Mouse (Mus musculus) mouse trophoblast stem cell (cell line): ENCODE results near the gene Mrpl4.
"Not testable (repeated sequence)": the region's sequence is repeated elsewhere in the genome, so short reads cannot be mapped to it uniquely, and the experiment has no call there.

Experiments used
- in situ Hi-C, 2 experiments: fragments of 300-500 bp; cut with MseI, MboI; formaldehyde crosslinking; loops; 2 replicates in 1 of 2; 3 replicates in 1 of 2; pipeline ENCODE4 v1.15.1; 2025

Gene Mrpl4

DNA sequence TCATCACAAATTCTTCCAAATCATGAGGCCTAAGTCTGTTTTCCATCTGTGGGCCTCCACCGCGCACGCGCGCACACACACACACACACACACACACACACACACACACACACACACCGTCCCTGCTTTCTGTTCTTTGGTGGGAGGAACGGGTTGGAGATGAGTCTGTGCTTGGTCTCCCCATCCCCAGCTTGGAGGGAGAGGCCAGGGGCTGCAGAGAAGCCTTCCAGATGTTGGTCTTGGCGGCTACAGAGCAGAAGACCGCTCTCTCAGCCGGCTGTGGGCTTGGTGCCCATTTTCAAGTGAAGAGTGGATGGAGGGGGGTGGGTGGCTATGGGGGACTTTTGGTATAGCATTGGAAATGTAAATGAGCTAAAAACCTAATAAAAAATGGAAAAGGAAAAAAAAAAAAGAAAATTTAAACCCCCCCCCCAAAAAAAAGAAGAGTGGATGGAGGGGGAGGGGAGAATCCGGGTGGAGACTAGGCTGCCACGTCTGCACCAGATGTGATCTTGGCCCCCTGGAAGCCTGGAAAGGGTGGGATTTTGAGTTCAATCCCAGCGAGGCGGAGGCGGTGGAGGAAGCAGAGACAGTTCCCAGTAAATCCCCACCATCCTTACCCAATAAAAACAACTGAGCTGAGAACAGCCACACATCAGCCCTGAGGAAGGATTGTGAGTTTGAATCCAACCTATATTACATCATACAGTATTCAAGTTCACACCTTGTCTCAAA lies 15.4 kb upstream of the Mrpl4 start:
- in situ Hi-C loops, result no loop called here

- in situ Hi-C loops, result no loop called here
These were observed 14.6 kb upstream of the Mrpl4 start for GRCm38 (mm10) chr9:20987953-20988352.

DNA sequence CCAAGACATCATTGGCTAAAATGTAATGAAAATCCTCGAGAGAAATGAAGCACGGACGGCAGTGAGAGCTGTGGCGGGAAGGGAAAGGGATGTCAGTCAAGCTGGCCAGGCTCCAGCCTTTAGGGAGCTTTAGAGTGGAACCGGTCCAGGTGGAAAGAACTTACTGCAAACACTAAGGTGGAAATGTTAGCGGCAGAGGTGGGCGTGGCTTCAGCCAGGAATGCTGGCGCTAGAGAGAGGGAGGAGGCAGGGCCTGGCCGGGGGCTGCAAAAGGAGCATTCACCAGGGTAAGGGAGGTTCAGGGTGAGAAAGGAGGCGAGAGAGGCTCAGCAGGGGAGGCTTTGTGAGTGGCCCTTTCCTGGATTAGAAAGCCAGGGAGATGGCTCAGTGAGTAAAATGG lies 11.7 kb upstream of the Mrpl4 start:
- in situ Hi-C loops, result no loop called here

GRCm38 (mm10) chr9:20991587-20991986 lies 11.0 kb upstream of the Mrpl4 start:
- in situ Hi-C loops, result no loop called here

GRCm38 (mm10) chr9:20993165-20993898 lies 9.2 kb upstream of the Mrpl4 start:
- in situ Hi-C loops, result no loop called here

GRCm38 (mm10) chr9:20995069-20995468 lies 7.5 kb upstream of the Mrpl4 start:
- in situ Hi-C loops, result no loop called here

- in situ Hi-C loops, result no loop called here
These were observed 5.5 kb upstream of the Mrpl4 start for GRCm38 (mm10) chr9:20997065-20997464.

DNA sequence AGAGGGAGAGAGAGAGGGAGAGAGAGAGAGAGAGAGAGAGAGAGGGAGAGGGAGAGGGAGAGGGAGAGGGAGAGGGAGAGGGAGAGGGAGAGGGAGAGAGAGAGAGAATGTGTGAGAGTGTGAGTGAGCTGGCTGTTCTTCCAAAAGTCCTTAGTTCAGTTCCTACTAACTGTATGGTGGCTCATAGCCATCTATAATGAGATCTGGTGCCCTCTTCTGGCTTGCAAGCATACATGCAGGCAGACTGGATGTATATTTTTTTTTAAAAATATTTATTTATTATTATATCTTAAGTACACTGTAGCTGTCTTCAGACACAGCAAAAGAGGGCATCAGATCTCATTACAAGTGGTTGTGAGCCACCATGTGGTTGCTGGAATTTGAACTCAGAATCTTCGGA lies 4.2 kb upstream of the Mrpl4 start:
- in situ Hi-C loops, result not testable (repeated sequence)

DNA sequence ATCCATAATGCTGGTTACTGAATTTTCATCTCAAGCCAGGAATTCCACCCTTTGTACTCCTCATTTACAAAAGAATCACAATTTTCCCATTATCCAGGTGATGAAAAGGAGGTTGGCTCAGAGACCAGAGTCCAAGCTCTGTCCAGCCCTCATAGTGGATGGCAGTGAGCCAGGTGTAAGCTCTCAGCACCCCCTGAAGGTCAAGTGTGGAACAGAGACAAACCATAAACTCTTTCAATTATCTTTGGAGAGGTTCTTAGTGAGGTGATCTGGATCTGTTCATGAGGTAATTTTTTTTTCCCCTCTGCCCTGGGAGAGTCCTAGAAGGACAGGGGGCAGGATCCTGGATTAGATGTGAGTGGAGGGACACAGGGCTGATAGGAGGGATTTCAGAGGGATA lies 1.7 kb upstream of the Mrpl4 start:
- in situ Hi-C loops, result loop anchor here (5.0 kb wide), 1 partner anchor 99 kb away; no protein-coding TSS in a partner anchor

DNA sequence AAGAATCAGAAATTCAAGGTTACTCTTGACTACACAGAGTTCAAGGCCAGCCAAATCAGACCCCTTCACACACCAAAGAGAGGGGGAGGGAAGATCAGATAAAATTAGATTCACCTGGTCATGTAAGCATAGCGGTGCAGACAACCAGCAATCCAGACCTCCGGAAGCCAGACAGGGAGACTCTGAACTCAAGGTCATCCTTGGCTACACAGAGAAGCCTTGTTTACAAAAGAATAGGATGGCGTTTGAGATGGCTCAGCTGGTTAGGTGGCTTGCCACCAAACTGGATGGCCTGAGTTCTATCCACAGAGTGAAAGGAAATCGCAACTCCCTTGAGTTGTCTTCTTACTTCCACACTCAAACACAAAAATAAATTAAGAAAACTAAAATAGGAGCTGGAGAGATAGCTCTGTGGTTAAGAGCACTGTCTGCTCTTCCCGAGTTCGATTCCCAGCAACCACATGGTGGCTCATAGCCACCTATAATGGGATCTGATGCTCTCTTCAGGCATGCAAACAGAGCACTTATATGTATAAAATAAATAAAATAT lies 812 bp upstream of the Mrpl4 start:
- in situ Hi-C loops, result loop anchor here (5.0 kb wide), 1 partner anchor 99 kb away; no protein-coding TSS in a partner anchor

- in situ Hi-C loops, result loop anchor here (5.0 kb wide), 1 partner anchor 100 kb away; no protein-coding TSS in a partner anchor
These were observed 290 bp upstream of the Mrpl4 start for GRCm38 (mm10) chr9:21002270-21002626.

DNA sequence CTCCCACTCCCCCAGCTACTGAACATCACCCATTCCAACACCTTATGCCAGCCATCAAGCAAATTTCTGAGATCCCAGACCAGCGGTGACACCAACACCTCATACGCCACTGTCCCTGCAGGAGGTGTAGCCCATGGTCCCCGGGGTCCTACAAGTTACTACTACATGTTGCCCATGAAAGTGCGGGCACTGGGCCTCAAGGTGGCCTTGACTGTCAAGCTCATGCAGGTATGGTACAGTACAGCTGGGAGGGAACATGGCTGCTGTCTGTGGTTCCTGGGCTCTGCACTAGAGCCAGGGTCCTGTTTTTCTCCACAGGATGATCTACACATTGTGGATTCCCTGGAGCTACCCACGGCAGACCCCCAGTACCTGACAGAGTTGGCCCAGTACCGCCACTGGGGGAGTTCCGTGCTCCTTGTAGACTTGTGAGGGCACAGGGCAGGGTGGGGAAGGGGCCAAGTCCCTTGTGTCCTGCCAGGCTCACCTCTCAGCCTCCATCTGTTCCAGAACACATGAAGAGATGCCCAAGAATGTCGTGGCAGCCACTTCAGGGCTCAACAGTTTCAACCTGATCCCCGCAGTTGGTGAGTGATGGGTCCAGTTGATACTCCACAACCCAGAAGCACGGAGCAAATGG lies 4.9 kb downstream of the Mrpl4 start:
- in situ Hi-C loops, result no loop called here

GRCm38 (mm10) chr9:21008007-21008406 lies 5.5 kb downstream of the Mrpl4 start:
- in situ Hi-C loops, result no loop called here

GRCm38 (mm10) chr9:21010362-21010761 lies 7.8 kb downstream of the Mrpl4 start:
- in situ Hi-C loops, result no loop called here

DNA sequence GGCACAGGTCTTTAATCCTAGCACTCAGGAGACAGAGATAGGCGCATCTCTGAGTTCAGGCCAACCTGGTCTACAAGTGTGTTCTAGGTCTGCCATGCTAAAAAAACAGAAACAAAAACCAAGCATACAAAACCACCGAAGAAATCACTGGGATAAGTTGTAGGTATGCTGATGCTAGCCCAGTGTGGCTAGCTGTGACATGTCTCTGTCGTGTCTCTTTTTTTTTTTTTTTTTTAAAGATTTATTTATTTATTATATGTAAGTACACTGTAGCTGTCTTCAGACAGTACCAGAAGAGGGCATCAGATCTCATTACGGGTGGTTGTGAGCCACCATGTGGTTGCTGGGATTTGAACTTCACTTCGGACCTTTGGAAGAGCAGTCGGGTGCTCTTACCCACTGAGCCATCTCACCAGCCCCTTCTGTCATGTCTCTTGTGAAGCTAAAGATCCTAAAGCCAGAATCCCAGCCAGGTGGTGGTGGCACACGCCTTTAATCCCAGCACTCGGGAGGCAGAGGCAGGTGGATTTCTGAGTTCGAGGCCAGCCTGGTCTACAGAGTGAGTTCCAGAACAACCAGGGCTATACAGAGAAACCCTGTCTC lies 8.5 kb downstream of the Mrpl4 start:
- in situ Hi-C loops, result not testable (repeated sequence)

DNA sequence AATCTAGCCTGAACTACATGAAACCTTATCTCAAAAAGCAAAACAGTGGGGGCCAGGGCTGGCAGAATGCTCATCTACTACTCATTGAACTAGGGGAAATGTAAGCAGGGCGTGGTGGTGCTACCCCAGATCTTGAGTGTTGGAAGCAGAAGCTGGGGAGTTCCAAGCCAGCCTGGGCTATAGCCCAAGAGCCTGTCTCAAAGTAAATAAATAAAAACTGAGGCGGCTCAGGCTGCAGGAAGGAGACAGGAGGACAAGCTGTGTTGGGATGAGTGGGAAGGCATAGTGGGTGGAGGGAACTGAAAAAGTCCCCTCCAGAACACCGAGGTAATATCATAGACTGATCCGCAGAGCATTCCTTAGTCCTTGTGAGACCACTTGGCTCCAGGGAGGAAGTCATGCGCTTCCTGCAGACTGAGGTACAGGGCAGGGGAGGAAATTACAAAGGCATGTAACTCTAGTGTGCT lies 9.3 kb downstream of the Mrpl4 start:
- in situ Hi-C loops, result no loop called here

GRCm38 (mm10) chr9:21012368-21012767 lies 9.8 kb downstream of the Mrpl4 start:
- in situ Hi-C loops, result no loop called here

- in situ Hi-C loops, result no loop called here
These were observed 12.4 kb downstream of the Mrpl4 start for GRCm38 (mm10) chr9:21014691-21015570.

DNA sequence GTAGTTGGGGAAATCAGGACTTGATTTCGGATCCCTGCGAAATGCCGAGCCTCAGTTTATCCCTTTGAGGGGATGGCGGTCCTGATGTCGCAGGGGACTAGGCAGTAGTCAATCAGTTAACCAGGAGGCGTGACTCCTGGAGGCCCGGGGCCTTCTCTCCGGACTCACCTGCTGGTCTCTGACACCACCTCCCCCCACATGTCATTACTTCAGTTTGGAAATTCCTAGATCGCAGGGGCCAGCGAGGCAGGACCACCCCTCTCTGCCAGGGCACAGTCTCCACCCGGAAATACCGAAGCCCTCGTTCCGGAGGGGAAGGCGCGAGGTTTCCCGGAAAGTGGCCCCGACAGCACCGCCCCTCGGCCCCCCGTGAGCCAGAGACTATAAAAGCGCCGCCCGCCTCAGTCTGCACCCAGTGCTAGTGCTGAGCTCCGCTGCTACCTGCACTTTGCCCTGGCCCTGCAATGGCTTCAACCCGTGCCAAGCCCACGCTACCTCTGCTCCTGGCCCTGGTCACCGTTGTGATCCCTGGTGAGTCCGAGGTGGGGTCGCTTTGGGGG lies 13.1 kb downstream of the Mrpl4 start, which contains the start of gene Icam1:
Icam1 (plus strand) TSS at position 415 of the 560 bp plus-strand sequence.
- in situ Hi-C loops, result no loop called here
